Mouse (Mus musculus): ENCODE results near the gene Kank1.

Kank1 gene

GRCm38 (mm10) chr19:25405987-25406386 lies 169.2 kb downstream of the Kank1 start:
- DNase-seq (ENCODE audit: low read depth, low spot score): no peak

GRCm38 (mm10) chr19:25406481-25407184 lies 169.9 kb downstream of the Kank1 start:
- DNase-seq (ENCODE audit: low read depth, low spot score): peak; percentile 21

GRCm38 (mm10) chr19:25407185-25407886 lies 170.6 kb downstream of the Kank1 start:
- DNase-seq (ENCODE audit: low read depth, low spot score): no peak

GRCm38 (mm10) chr19:25407887-25408236 lies 171.1 kb downstream of the Kank1 start:
- no peak for DNase-seq (ENCODE audit: low read depth, low spot score)

GRCm38 (mm10) chr19:25409239-25409638 lies 172.5 kb downstream of the Kank1 start:
- DNase-seq (ENCODE audit: low read depth, low spot score): no peak

GRCm38 (mm10) chr19:25411353-25411752 lies 174.6 kb downstream of the Kank1 start:
- no peak for DNase-seq (ENCODE audit: low read depth, low spot score)

GRCm38 (mm10) chr19:25415448-25415847 lies 178.7 kb downstream of the Kank1 start:
- DNase-seq (ENCODE audit: low read depth, low spot score): no peak

GRCm38 (mm10) chr19:25417671-25418070 lies 180.9 kb downstream of the Kank1 start:
- DNase-seq (ENCODE audit: low read depth, low spot score): no peak

- DNase-seq (ENCODE audit: low read depth, low spot score): no peak
These were observed 183.2 kb downstream of the Kank1 start for GRCm38 (mm10) chr19:25419983-25420382.

- DNase-seq (ENCODE audit: low read depth, low spot score): no peak
These were observed 185.3 kb downstream of the Kank1 start for GRCm38 (mm10) chr19:25422096-25422495.

GRCm38 (mm10) chr19:25423371-25423770 lies 186.6 kb downstream of the Kank1 start:
- DNase-seq (ENCODE audit: low read depth, low spot score): no peak

GRCm38 (mm10) chr19:25426431-25426830 lies 189.7 kb downstream of the Kank1 start:
- no peak for DNase-seq (ENCODE audit: low read depth, low spot score)

GRCm38 (mm10) chr19:25427886-25428285 lies 191.1 kb downstream of the Kank1 start:
- DNase-seq (ENCODE audit: low read depth, low spot score): no peak

GRCm38 (mm10) chr19:25428338-25428962 lies 191.7 kb downstream of the Kank1 start:
- no peak for DNase-seq (ENCODE audit: low read depth, low spot score)

- DNase-seq (ENCODE audit: low read depth, low spot score): no peak
These were observed 194.7 kb downstream of the Kank1 start for GRCm38 (mm10) chr19:25431431-25431830.

GRCm38 (mm10) chr19:25431909-25432308 lies 195.1 kb downstream of the Kank1 start:
- DNase-seq (ENCODE audit: low read depth, low spot score): no peak

GRCm38 (mm10) chr19:25433169-25433690 lies 196.5 kb downstream of the Kank1 start:
- DNase-seq (ENCODE audit: low read depth, low spot score): no peak

- DNase-seq (ENCODE audit: low read depth, low spot score): no peak
These were observed 197.6 kb downstream of the Kank1 start for GRCm38 (mm10) chr19:25434345-25434744.

- DNase-seq (ENCODE audit: low read depth, low spot score): no peak
These were observed 198.0 kb downstream of the Kank1 start for GRCm38 (mm10) chr19:25434795-25435194.

GRCm38 (mm10) chr19:25435412-25435811 lies 198.6 kb downstream of the Kank1 start:
- no peak for DNase-seq (ENCODE audit: low read depth, low spot score)

- no peak for DNase-seq (ENCODE audit: low read depth, low spot score)
These were observed 199.4 kb downstream of the Kank1 start for GRCm38 (mm10) chr19:25436175-25436574.

- DNase-seq (ENCODE audit: low read depth, low spot score): no peak
These were observed 200.2 kb downstream of the Kank1 start for GRCm38 (mm10) chr19:25436789-25437650.

Data from telencephalon, adult 2 months (tissue).